Mouse (Mus musculus) erythroblast, embryonic 14.5 days (primary cell): Measurements from ENCODE around the gene Rcbtb1.

Source experiments
- GATA1 ChIP-seq: IDR thresholded peaks from 2 replicates; pipeline ENCODE4 v1.6.1; 2012; ENCODE audit warnings: low read length, inconsistent platforms, mixed read lengths
- TAL1 ChIP-seq: IDR thresholded peaks from 3 replicates; pipeline ENCODE4 v1.6.1; 2012; ENCODE audit warnings: low read length, inconsistent platforms, mixed read lengths

DNA sequence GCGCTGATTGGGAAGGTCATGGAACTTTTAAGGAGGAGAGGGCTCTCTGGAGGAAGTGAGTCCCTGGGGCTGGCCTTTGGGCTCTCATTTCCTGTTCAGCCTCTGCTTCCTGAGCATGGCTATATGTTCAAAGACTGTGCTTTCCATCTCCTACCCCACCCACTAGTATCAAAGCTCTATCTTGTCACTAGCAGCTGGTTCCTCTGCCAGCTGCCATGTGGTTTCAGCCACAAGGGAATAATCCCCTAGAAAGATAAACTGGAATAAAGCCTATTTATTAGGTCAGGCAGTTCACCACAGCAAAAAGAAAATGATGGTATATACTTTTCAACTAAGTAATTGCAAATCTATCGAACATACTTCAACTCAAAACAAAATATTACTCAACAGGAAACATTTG is 18.3 kb upstream of the Rcbtb1 start:
- no peak for TF ChIP-seq TAL1
- TF ChIP-seq GATA1, result no peak
